Mouse (Mus musculus) lung, postnatal 14 days (tissue): ENCODE results near the gene Slmap.
"Not testable (repeated sequence)": the region's sequence is repeated elsewhere in the genome, so short reads cannot be mapped to it uniquely, and the experiment has no call there.

Source experiments
- DNase-seq: peaks from one replicate; pipeline ENCODE4 v3.0.0; 2021

The Slmap gene

GRCm38 (mm10) chr14:26531410-26532313 lies 3.1 kb downstream of the Slmap start:
- no peak for DNase-seq

- DNase-seq = no peak
Measured at GRCm38 (mm10) chr14:26530350-26530749, 4.4 kb downstream of the Slmap start.

- no peak for DNase-seq
Measured at GRCm38 (mm10) chr14:26528296-26528695, 6.4 kb downstream of the Slmap start.

- DNase-seq = no peak
Measured at GRCm38 (mm10) chr14:26525955-26526354, 8.8 kb downstream of the Slmap start.

GRCm38 (mm10) chr14:26523082-26523481 lies 11.6 kb downstream of the Slmap start:
- DNase-seq = no peak

GRCm38 (mm10) chr14:26519831-26520230 lies 14.9 kb downstream of the Slmap start:
- DNase-seq = no peak

GRCm38 (mm10) chr14:26517843-26518242 lies 16.9 kb downstream of the Slmap start:
- DNase-seq = no peak

GRCm38 (mm10) chr14:26516232-26516631 lies 18.5 kb downstream of the Slmap start:
- DNase-seq = not testable (repeated sequence)

GRCm38 (mm10) chr14:26515802-26516201 lies 18.9 kb downstream of the Slmap start:
- DNase-seq = no peak

- DNase-seq = no peak
Measured at GRCm38 (mm10) chr14:26510545-26510944, 24.2 kb downstream of the Slmap start.

- no peak for DNase-seq
Measured at GRCm38 (mm10) chr14:26508150-26508549, 26.6 kb downstream of the Slmap start.

GRCm38 (mm10) chr14:26507361-26507760 lies 27.4 kb downstream of the Slmap start:
- no peak for DNase-seq

- no peak for DNase-seq
Measured at GRCm38 (mm10) chr14:26504541-26504940, 30.2 kb downstream of the Slmap start.

- DNase-seq = no peak
Measured at GRCm38 (mm10) chr14:26500136-26500933, 34.4 kb downstream of the Slmap start.

GRCm38 (mm10) chr14:26495021-26495420 lies 39.7 kb downstream of the Slmap start:
- no peak for DNase-seq

- peak; percentile 82 for DNase-seq
Measured at GRCm38 (mm10) chr14:26491150-26491549, 43.6 kb downstream of the Slmap start.

- peak; percentile 29 for DNase-seq
Measured at GRCm38 (mm10) chr14:26488329-26489020, 46.3 kb downstream of the Slmap start.

- DNase-seq = peak; percentile 55
Measured at GRCm38 (mm10) chr14:26486416-26487198, 48.1 kb downstream of the Slmap start.

GRCm38 (mm10) chr14:26481457-26481856 lies 53.3 kb downstream of the Slmap start:
- DNase-seq = no peak

- no peak for DNase-seq
Measured at GRCm38 (mm10) chr14:26477738-26478137, 57.0 kb downstream of the Slmap start.

- DNase-seq = no peak
Measured at GRCm38 (mm10) chr14:26476391-26476790, 58.3 kb downstream of the Slmap start.

- DNase-seq = no peak
Measured at GRCm38 (mm10) chr14:26467974-26468373, 66.8 kb downstream of the Slmap start.
